Mouse (Mus musculus) gastrocnemius, postnatal 4 days (tissue): ENCODE measurements around the gene Rps18. TPM values are rescaled to one million over a fixed set of nuclear protein-coding genes. Genes with fewer than 3 reads are reported as not detected.

Experiments used
- DNase-seq, 2 experiments: peaks; one replicate each; pipeline ENCODE4 v3.0.0; 2021 to 2022; ENCODE audit warnings: low spot score in 2 of 2, mixed read lengths in 2 of 2
- total RNA-seq, 2 experiments: library from RNA; stranded (reverse); gene quantifications; 2 replicates each; pipeline ENCODE4 v1.2.3; 2021

Rps18 gene
- total RNA-seq, 2 experiments from 2014 or later, result 863 to 945 TPM

DNA sequence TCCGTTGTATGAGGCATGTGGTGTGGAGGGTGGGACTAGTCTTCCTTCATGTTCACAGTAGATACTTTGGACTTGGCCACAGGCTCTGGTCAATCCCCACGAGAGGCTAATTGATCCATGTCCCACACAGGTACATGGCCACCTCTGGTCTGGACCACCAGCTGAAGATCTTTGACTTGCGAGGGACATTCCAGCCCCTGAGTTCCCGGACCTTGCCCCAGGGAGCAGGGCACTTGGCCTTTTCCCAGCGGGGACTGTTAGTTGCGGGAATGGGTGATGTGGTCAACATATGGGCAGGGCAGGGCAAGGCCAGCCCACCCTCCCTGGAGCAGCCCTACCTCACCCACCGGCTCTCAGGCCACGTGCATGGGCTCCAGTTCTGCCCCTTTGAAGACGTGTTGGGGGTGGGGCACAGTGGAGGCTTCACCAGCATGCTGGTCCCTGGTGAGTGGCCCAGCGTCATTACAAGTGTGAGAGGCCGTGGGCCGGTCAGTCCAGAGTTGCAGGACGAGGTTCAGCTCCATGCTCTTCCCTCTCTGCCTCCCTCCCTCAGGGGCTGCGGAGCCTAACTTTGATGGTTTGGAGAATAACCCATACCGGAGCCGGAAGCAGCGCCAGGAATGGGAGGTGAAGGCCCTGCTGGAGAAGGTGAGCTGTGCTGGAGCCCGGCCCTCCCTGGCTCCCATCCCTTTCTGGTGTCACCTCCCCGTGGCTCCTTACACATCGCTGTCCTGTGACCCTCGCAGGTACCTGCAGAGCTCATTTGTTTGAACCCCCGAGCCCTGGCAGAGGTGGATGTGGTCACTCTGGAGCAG is 7.5 kb downstream of the Rps18 start:
- DNase-seq, result no peak

DNA sequence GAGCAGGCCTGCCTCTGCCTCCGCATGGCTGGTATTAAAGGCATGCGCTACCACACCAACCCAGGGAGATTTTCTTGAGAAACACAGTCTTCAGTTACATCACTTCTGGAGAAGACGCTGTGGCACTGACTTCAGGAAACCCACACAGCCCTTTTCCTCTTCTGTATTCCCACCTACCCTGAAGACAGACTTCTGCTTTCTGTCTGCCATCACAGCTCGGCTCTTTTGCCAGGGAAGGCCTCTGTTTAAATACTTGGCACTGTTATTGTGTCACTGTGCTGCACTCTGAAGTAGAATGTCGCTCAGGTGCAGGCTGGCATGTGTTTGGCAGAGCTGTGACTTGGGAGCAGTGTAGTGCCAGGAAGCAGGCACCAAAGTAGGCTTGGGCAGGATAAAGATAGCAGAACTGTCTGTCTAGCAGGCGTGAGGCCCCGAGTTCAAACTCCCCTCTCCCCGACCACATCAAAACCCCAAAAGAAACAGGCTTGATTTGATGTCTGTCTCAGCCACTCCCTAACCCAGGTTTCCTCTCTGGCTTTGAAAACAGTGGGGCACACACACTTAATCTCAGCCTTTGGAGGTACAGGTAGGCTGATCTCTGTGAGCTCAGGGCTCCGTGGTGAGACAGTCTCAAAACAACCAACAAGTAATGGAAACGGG is 8.2 kb downstream of the Rps18 start:
- DNase-seq, result no peak

DNA sequence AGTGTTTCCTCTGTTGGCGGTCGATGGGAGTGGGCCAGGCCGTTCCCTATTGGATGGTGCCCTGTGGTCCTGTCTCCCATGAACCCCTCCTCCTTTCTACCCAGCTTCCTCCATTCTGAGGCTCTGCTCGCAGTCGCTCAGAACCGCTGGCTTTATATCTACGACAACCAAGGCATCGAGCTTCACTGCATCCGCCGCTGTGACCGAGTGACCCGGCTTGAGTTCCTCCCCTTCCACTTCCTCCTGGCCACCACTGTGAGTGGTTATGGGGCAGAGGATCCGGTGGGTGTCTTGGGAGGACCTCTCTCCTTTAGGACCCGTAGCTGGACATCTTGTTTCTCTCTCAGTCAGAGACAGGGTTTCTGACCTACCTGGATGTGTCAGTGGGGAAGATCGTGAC is 12.3 kb downstream of the Rps18 start:
- no peak for DNase-seq

- no peak for DNase-seq
Observed at GRCm38 (mm10) chr17:33941381-33941780, 14.4 kb downstream of the Rps18 start.

GRCm38 (mm10) chr17:33940981-33941380 is 14.8 kb downstream of the Rps18 start:
- peak in 1 of 2 experiments; percentile 45 for DNase-seq

GRCm38 (mm10) chr17:33940206-33940805 is 15.5 kb downstream of the Rps18 start, which contains the start of the genes Pfdn6 and Wdr46:
Gene Pfdn6 (minus strand): TSS chr17:33940343.
Gene Wdr46 (plus strand): TSS chr17:33940660.
- peak; percentile 77 to 90 for DNase-seq

DNA sequence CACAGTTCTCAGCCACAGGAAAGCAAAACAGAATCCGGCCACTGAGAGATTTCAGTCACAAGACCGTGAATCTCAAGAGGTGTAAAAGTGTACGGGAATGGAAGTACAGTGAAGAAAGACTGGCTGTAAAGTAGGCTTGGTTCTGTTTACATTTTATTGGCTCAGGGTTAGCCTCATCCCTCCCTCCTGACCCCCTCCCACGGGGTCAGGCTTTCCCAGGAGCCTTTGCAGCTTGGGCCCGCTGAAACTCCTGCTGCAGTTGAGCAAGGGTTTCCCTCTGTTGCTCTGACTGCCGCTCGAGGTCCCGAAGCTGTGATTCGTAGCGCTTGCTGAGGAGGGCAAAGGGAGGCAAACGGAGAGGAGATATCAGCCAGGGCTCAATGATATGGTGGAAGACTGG is 17.0 kb downstream of the Rps18 start:
- DNase-seq, result no peak

- DNase-seq, result no peak
Observed at GRCm38 (mm10) chr17:33936993-33937392, 18.8 kb downstream of the Rps18 start.

GRCm38 (mm10) chr17:33935422-33936055 is 20.3 kb downstream of the Rps18 start:
- DNase-seq, result no peak

DNA sequence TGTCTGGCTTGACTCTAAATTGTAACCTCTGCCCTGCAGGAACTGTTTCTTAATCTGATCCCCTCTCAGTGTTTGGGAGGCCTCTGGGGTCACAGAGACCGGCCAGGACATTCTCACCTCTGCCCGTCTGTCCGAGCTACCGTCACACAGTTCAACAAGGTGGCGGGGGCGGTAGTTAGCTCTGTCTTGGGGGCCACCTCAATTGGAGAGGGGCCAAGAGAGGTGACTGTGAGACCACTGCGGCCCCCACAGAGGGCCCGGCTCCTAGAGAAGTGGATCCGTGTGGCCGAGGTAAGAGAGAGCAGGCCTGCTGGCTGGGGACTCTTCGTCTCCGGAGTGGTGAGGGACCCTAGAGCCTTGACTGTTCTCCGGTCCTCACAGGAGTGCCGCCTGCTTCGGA is 22.8 kb downstream of the Rps18 start:
- no peak for DNase-seq

GRCm38 (mm10) chr17:33932448-33932847 is 23.4 kb downstream of the Rps18 start:
- no peak for DNase-seq

- DNase-seq, result no peak
Observed at GRCm38 (mm10) chr17:33931947-33932346, 23.9 kb downstream of the Rps18 start.

GRCm38 (mm10) chr17:33931159-33931866 is 24.5 kb downstream of the Rps18 start:
- DNase-seq, result no peak

- DNase-seq, result peak in 1 of 2 experiments; percentile 44
Observed at GRCm38 (mm10) chr17:33930280-33931158, 25.3 kb downstream of the Rps18 start.

DNA sequence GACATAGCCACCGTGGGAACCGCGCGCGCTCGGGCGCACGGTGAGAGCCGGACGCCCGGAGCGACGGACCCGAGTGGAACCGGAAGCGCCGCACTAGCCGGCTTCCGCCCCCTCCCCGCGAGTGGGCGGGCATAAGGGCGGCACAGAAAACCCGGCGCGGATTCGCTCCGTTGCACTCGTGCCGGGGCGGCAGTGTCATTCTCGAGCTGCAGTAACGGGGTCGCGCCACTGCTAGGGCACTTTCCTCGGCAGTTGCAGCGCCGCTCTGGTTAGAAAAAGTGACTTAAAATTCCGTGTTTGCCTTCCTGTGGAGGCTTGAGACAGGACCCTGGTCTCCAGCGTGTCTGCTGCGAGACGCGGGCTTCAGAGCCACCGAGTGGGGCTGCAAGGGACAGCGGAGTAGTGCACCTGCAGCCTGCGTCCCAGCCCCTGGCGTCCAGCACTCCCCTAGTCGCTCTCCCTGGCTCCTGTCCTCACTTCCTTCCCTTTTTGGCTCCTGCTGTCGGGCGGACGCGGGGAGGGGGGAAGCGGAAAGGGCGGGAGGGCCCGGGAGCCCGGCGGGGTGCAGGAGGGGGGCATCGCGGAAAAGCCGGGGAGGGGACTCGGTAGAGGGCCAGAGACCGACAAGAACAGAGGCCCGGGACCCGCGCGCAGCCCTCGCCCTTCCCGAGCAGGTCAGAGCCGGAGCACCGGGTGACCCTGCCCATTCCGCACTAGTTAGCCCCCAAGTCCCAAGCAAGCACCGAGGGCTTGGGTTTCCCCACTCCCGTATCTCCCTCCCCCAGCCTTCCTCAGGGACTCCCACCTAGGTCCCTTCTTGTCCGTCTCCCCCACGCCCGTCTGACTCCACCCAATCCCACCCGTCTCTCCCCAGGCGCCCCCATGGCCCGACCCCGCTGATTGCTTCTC is 26.2 kb downstream of the Rps18 start, which contains the start of gene Rgl2:
Gene Rgl2, plus strand, starts transcription at position 173 of the 909 bp plus-strand sequence.
- DNase-seq, result peak; percentile 95

DNA sequence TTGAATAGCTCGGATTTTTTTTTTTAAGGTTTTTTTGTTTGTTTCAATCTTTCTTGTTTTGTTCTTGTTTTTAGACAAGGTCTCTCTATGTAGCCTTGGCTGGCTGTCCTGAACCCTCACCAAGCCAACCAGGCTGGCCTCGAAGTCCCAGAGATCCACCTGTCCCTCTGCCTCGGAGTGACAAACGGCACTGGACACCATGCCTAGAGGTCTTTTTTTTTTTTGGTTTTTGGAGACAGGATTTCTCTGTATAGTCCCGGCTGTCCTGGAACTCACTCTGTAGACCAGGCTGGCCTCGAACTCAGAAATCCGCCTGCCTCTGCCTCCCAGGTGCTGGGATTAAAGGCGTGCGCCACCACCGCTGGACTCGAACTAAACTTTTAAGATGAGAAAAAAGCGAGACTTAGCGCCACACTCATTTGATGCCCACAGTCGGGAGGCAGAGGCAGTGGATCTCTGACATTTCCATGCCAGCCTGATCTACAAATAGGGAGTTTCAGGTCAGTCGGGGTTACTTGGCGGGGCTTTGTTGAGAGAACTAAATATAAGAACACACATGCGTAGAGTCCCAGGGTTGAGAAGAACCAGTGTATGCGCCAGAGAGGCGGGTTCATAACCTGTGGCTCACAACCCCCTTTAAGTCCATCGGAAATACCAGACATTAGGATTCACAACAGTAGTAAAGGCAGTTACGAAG is 27.4 kb downstream of the Rps18 start:
- DNase-seq, result no peak

GRCm38 (mm10) chr17:33926207-33926932 is 29.4 kb downstream of the Rps18 start:
- DNase-seq, result no peak
